Mouse (Mus musculus): ENCODE measurements at regions not wholly inside any gene's neighbourhood (a gene's known extent, or its start where the extent isn't known, plus 50 kb on each side); places are given as distances from the start of the nearest gene placed in this dataset.

DNA sequence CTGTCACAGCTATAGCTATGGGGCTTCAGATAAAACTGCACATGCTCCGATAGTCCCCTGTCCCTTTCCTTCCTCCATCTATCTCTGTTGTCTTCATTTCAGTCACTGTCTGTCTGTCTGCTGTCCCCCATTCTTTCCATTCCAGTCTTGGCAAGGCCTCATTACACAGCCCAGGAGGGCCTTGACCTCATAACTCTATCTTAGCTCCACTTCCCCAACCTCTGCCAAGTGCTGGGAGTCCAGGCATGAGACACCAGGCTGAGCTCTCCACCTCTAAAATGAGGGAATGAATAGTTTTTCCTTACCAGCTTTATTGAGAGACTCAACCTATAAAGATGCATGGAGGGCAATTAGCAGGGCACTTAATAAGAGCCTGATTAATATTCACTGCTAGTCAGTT lies 76.0 kb upstream of the Frmd4a start:
- DNase-seq = peak; percentile 25 to 32

DNA sequence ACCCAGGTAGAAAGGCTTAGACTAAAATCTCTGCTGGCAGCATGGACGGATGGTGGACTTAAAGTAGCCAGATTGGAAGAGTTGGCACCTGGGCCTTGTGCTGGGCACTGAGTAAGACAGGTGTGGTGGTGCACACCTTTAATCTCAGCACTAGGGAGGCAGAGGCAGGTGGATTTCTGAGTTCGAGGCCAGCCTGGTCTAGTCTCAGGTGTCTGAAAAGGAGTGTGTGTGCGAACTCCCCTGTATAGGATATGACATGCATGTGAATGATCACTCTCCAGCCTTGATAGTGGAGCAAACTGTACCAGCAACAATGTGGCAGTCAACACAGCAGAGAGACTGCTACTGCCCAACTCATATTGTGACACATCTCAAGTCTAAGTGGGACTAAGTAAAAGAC lies 70.1 kb upstream of the Frmd4a start:
- no peak for DNase-seq

DNA sequence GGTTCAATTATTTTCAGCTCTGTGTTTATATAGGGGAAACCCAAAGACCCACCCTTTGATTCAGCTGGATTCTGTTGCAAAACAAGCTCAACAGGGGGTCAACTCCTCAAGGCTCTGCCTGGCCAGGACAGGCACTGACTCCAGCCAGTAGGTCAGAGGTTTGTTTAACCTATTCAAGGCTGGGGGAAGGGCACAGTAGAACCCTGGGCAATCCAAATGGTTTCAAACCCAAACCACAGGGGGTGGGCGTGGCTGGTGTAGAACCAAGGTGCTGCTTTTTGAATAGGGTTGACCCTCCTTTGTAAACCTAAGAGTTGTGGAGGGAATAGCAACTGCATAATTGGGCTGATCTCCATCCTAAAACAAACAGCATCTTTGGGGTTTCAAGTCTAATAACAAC lies 69.2 kb upstream of the Frmd4a start:
- DNase-seq = no peak

DNA sequence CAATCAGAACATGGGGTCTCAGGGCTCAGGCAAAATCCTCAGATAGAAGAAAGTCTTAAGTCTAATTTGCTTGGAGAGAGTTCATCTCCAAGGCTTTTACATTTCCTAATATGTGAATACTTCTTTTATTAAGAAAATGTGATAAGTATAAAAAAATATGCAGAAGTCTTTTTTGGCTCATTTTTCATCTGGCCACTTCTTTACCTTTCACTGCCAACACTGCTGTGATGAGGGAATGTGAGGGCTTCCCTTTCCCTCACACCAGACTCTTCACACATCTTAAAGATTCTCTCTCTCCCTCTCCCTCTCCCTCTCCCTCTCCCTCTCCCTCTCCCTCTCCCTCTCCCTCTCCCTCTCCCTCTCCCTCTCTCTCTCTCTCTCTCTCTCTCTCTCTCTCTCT lies 60.0 kb upstream of the Frmd4a start:
- no peak for DNase-seq

DNA sequence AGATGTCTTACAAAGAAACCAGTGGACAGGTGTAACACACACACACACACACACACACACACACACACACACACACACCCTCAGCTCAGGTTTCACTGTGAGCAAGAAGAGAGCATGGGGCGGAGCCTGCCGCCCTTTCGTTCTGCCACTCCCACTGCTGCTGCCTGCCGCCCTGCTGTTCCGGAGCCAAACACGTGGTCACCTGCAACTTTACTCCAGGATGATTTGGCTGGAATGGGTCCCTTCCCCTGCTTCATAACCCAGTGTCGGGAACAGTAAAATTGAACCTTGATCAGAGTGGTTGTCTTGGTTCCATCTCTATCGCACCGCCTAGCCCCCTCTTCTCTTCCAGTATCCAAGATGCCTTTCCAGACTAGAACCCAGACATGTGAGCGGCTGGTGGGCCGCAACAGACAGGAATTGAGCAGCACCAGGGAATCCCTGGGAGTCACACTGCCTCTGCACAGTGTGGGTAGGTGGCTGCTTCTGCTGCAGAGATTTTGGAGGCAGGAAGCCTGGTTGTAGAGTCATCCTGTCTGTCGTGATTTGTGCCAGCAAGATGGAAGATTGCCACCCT lies 59.4 kb upstream of the Frmd4a start:
- DNase-seq = peak; percentile 13 to 56

DNA sequence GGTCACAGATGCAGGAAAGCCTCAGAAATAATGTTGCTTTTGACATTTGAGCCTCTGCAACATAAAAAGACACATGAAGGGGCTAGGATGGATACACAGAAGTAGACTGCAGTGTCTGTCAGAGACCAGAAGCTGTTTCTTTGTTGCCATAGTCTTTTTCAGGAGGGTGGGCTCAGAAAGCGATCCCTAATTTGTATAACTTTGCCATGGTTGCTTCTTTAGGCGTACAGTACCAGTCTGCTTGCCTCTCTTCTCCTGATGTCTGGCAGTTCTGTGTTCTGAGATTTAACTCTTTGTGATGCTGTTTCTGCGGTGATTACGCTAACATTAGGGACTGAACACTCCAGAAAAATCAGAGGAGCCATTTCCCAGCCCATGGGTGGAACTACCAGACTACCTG lies 58.8 kb upstream of the Frmd4a start:
- no peak for DNase-seq

DNA sequence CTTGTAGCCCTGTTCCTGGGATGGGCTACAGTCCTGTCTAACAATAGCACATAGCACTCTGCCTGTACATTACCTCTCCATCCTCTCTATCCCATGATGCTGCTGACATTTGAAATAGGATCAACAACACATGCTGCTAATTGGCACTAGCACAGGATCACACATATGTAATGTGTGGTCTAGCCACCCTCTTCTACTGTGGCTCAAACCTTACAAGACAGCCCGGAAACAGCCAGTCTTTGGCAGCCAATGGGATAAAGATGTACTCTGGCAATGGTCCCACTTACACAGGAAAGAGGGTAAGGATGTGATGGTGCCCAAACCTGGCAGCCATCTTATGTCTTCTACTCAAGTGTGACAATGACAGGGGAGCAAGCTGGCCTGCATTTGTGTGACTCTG lies 58.3 kb upstream of the Frmd4a start:
- DNase-seq = no peak

DNA sequence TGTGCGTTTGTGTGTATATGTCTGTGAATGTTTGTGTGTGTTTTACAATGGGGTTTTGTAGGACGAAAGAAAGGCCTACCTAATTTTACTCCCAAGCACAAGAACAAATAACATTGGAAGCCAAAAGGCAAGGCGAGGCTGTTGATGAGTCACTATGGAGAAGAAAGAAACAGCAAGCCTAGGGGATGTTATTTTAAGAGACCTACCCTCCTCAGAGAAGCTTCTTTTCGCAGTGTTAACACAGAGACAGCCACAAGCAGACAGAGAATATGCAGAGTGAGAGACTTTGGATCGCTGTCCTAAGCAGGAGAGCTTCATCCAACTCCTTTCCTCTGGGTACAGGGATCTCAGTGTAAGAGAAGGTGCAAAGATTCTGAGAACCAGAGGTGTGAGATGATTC lies 57.3 kb upstream of the Frmd4a start:
- no peak for DNase-seq

DNA sequence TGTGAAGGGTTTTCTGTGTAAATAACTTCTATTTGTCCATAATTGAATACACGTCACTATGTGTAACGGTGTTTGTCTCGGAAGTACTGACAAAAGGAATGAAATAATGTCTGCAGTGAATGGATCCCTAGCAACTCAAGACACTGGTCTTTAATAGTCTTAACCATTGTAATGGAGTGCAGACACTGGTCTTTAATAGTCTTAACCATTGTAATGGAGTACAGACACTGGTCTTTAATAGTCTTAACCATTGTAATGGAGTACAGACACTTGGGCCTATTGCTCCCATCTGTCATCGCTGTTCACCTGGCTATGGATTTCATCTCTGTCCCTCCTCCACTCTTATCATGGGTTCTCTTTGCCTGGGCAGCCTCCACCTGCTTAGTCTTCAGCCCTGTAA lies 53.2 kb upstream of the Frmd4a start:
- peak in 1 of 2 experiments; percentile 4 for DNase-seq
